Mouse (Mus musculus): Measurements from ENCODE around the gene Megf11.

Megf11 gene

DNA sequence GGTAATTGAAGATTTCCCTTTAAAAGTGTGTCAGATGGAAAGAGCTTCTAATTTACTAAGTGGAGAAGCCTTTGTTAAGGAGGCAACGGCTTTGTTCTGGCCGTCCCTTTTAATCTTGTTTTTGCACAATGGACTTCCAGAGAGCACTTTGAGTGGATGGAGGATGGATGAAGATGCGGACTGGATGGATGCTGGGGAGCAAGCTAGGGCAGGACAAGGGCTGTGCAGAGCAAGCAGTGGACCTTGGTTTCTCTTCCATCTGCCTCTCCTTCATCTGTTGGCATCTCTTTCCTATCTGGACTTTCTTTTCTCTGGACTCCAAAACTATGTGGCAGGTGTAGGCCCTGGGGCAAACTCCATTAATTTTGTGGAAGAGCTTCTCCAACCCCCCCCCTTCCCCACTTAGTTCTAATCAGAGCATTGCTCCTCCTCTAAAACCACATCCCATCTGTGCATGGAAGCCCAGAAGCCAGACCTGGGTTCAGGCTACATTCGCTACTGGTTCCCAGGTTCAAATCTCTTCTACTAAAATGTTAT, 135.4 kb downstream of the Megf11 start:
- POLR2A ChIA-PET: interaction anchor here in 2 of 4 experiments (0.7 kb wide), 2 partner anchors 9 to 258 kb away, joined by 3 read pairs; no protein-coding TSS in a partner anchor
- CTCF ChIA-PET: interaction anchor here in 1 of 4 experiments (1.0 kb wide), 1 partner anchor 126 kb away, joined by 6 read pairs; no protein-coding TSS in a partner anchor

DNA sequence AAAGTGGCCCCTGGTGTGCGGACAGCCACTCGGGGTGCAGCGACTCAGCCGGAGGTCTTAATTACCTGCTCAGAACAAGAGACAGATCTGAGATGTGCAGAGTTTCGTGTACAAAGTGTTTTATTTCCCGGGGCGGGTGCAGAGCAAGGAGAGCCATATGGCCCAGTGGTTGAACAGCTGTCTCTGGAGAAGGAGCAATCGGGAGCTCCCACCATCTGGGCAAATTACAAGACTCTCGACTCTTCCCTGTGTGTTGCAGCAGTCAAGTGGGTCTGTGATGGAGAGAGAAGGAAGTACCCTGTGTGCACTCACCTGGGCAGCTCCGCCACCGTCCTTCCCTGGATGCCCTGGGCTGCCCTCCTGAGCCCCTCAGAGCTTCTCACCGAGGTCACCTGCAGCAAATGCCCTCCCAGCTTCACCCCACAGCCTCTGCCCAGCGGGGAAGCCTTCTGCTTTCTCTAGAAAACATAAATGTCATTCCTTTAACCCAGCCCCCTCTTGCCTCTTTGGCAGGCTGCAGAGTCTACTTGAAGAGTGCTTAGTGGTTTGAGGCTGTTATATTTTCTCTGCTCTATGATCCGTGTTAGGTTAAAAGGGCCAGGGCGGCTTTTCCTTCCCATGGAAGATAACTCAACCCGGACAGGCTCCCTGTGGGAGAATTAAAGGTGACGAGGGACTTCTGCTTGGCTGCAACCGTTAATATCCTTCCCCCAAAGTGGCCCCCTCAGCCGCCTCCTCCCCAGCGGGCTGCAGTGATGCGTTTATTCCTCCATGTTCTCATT, 138.0 kb downstream of the Megf11 start:
- POLR2A ChIA-PET: interaction anchor here in 3 of 4 experiments (1.0 to 1.2 kb wide), 4 partner anchors 16 to 242 kb away, joined by 3 to 4 read pairs (median 3); partner anchors contain the start of gene Tipin (in 1 of the 3)
- CTCF ChIA-PET: no interaction called here

DNA sequence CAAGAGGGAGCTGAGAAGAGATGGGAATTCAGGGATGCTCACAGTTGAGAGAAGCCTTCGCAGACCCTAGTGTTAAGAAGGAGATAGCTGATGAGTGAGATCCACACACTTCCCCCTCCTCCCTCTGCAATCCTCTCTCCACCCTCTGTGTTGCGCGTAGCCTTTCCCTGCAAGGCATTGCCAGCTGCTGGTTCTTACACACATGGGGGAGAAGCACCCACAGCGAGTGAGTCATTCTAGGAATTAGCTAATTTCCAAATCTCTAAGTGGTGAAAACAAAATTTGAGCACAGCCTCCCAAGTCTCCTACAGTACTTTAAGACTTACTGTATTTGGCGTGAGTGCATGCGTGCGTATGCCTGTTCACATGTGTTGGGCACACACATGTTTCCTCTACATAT, 142.6 kb downstream of the Megf11 start:
- ChIA-PET CTCF (no interaction called here), POLR2A (interaction anchor here in 1 of 4 experiments (0.6 kb wide), 1 partner anchor 18 kb away, joined by 3 read pairs; no protein-coding TSS in a partner anchor)

DNA sequence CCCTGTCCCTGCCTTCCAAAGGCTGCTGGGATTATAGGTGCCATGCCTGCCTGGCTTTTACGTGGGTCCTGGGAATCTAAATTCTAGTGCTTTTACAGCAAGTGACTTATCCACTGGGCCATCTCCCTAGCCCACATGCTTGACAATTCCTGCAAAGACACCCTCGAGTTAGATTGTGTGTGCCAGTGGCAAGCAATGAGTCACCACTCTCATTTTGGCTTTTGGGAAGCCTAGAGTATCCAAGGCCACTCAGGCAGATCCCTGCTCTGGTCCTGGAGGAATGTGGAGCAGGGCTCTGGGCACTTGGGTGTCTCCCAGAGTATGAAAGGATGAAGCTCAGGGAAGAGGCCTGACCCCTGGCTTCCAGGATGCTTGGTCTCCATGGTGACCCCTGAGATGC, 143.2 kb downstream of the Megf11 start:
- ChIA-PET CTCF (no interaction called here), POLR2A (interaction anchor here in 1 of 4 experiments (0.6 kb wide), 1 partner anchor 18 kb away, joined by 3 read pairs; no protein-coding TSS in a partner anchor)

DNA sequence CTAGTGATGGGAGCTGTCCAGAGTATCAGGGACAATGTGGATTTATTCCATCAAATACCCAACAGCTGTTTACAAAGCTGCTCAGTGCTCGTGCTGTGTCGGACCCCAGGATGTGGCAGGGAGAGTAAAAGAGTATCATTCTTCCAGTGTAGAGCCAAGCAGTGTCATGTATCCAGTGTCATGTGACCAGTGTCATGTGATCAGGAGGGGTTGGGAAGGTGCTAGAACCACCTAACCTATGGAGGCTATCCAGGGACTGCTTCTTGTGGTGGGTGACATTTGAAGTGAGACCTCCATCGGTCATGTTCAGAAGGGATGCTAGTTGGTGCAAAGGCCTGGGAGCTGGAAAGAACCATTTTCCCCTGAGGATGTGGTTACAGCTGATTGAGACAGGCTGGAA, 146.5 kb downstream of the Megf11 start:
- POLR2A ChIA-PET: interaction anchor here in 1 of 4 experiments (1.4 kb wide), 1 partner anchor 78 kb away, joined by 4 read pairs; no protein-coding TSS in a partner anchor
- CTCF ChIA-PET: interaction anchor here in 2 of 4 experiments (0.6 to 1.1 kb wide), 3 partner anchors 24 to 506 kb away, joined by 3 to 5 read pairs (median 4); no protein-coding TSS in a partner anchor

DNA sequence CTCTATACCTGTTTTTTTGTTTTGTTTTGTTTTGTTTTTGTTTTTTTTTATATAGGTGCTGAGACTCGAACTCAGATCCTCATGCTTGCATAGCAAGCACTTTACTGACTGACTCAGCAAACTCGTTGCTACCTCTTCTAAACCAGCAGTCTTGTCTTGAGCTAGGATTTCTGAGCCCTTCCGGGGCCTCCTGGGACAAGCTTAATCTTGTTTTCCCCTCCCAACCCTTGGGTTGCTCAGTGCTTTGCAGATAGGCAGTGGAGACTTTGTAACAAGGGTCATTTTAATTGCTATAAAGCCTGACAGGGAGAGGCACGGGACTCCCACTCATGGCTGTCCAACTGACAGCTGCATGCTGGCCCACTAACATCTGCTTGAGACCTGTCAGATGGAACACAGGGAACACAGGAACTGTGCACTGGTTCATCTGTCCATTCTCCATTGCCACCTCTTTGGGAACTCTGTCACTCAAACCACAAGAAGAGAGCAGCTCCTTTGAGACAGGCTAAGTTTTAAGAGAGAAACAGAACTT, 147.4 kb downstream of the Megf11 start:
- ChIA-PET POLR2A (interaction anchor here in 2 of 4 experiments (0.7 to 1.4 kb wide), 3 partner anchors 79 to 218 kb away, joined by 3 to 5 read pairs (median 4); no protein-coding TSS in a partner anchor), CTCF (interaction anchor here in 2 of 4 experiments (0.5 to 1.1 kb wide), 3 partner anchors 25 to 824 kb away, joined by 3 to 4 read pairs (median 3); no protein-coding TSS in a partner anchor)

DNA sequence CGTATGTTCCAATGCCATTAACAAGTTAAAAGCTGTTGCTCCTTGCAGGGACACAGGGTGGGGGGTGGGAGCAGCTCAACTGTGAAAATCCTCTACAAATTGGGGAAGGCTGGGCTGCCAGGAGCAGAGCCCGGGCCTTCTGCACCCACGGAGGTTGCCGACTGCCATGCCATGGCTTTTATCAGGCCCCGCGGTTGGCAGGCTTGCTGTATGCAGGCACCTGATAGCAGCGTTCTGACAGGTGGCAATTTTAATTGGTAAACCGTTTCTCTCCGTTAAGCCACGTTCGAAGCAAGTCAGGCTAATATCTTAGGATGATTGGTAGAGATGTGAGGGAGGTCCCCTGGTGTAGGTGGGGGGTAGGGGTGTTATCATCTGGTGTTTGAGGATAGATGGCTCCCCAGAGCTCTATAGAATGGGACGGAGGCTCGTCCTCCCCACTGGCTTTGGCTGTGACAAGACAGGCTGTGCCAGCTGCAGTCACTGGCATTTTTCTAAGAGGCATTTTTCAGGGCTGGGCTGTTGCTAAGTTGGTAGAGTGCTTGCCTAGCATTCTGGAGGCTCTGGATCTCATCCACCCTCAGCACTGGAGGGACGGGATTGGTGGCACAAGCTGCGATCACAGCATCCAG, 148.2 kb downstream of the Megf11 start:
- ChIA-PET POLR2A (interaction anchor here in 2 of 4 experiments (0.7 to 1.6 kb wide), 5 partner anchors 9 to 157 kb away, joined by 3 to 6 read pairs (median 4); no protein-coding TSS in a partner anchor), CTCF (interaction anchor here in 1 of 4 experiments (0.5 to 0.6 kb wide), 2 partner anchors 241 to 825 kb away, joined by 3 read pairs; no protein-coding TSS in a partner anchor)

DNA sequence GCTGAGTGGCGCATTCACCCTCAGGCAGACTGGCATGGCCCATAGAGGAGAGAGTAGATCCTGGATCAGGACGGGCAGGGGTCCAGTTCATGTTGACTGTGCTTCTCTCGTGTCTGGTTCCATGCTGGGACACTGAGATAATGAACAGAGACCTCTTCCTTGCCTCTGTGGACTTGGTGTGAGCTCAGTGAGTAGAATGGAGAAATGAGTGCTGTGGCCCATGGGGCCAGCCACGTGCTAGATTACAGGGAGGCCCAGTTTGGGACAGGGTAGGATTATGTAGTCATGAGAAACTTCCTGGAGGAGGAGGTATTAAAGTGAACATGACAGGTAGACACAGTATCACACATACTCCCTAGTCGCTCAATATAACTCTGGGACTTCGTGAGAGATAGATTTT, 148.9 kb downstream of the Megf11 start:
- ChIA-PET POLR2A (interaction anchor here in 2 of 4 experiments (0.7 to 1.6 kb wide), 7 partner anchors 9 to 63 kb away, joined by 3 to 6 read pairs (median 3); no protein-coding TSS in a partner anchor), CTCF (no interaction called here)

DNA sequence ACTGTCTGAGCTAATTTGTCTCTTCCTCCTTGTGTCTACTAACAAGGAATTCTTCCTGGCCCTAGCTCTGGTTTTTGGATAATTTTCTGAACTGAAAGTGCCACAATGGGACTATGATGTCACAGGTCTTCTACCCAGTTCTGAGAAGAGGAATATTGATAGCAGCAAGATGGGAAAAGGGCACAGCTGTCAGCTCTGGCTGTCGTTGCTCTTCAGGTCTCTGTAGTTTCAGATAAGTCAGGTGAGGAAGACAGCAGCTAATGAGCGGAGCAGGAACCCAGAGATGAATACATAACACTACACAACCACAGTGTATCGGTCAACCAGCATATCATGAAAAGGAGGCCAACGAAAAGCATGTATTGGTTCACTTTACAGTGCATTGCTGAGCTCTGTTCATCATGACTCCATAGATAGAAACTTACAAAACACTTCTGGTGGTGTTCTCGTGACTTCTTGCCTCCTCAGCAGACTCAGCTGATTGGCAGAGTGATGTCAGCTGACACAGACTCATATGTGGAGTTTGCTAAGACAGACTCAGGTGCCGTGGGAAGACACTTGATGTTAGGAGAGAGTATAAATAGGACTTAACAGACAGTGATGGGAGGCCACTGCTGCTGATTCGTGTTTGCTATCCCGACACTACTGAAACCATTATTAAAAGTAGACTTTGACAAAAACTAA, 149.6 kb downstream of the Megf11 start:
- ChIA-PET POLR2A (interaction anchor here in 2 of 4 experiments (0.9 to 1.6 kb wide), 6 partner anchors 10 to 64 kb away, joined by 3 to 6 read pairs (median 3); no protein-coding TSS in a partner anchor), CTCF (interaction anchor here in 1 of 4 experiments (0.6 kb wide), 1 partner anchor 239 kb away, joined by 11 read pairs; no protein-coding TSS in a partner anchor)

DNA sequence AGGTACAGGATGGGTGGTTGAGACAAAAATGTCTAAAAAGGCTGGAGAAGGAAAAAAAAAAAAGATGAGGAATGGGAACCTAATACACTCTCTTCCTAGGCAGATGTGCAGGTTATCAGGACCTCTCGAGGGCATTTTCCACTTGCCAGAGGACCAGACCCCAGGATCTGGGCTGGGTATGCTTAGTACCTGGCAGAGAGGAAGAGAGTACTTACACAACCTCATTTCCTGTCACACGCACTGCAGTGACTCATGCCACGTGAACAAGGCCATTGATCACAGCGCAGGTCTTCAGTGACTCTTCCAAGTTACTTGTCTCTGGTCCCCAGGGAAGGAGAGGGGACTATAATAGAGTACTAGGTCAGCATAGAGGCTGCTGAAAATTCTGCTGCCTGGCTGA, 152.4 kb downstream of the Megf11 start:
- ChIA-PET CTCF (no interaction called here), POLR2A (no interaction called here)

DNA sequence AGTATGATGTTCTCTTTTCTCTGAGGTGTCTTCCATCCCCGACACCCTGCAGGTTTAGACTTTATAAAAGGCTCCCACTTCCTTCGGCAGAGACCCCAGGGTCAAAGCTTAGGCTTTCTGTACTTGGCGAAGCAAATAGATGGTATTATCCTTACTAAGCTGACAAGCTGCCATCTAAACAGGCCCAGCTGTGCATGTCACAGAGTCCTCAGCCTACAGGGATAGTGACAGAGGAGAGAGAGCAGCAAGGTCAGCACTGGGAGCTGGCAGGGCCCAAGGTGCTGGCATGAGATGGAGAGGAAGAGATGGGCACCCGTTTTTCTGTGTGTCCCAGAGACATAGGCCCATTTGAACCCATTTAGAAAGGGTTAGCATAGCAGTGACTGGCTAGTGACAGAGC, 156.8 kb downstream of the Megf11 start:
- CTCF ChIA-PET: no interaction called here
- POLR2A ChIA-PET: interaction anchor here in 1 of 4 experiments (0.5 to 1.8 kb wide), 2 partner anchors 21 to 840 kb away, joined by 4 to 7 read pairs; no protein-coding TSS in a partner anchor

DNA sequence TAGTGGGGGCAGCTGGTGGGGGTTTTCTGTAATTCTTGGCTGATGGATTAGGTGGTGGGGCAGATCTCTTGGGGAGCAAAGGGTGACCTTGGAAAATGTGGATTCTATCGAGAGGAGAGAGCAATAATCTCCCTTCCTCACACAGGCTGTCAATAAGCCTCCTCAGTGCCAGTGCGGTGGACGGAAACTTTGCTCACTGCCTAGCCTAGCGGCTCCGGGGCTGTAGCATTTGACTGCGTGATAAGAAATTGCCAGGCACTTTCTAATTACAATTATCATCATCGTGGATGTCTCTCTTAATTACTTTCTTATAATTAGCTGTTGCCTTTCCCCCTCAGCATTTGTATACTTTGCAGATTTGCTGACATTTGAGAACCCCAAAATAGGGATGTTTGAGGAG, 157.7 kb downstream of the Megf11 start:
- POLR2A ChIA-PET: interaction anchor here in 1 of 4 experiments (1.8 kb wide), 1 partner anchor 20 kb away, joined by 7 read pairs; no protein-coding TSS in a partner anchor
- CTCF ChIA-PET: no interaction called here

DNA sequence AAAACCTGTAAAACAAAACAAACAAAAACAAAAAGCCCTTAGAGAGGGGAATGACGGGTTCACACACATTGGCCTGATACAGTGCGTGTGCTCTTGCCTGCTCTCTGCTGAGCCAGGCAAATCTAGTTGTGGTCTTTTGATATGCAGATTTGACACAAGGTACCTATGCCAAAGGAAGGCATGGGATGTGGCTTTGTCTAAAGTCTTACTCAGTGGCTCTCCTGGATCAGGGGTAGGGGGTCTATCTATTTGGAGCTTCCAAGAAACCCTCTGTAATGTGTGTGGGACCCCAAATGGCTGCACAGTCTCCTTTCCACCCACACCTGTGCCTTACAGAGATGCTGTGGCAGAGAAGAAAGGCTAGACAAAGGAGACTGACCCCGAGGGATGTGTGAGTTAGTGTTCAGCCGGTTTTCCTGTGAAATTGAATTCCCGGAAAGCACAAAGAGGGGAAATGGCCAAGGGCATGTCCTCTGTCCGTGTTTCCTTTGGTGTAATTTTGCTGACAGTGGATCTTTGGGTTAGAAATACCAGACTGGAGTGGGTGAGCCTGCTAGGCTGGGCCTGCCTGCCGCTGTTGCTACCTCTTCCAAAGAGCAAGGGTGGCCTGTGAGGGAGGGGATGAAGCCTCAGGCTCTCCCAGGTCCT, 161.0 kb downstream of the Megf11 start:
- POLR2A ChIA-PET: interaction anchor here in 3 of 4 experiments (0.6 to 1.7 kb wide), 21 partner anchors 10 to 1220 kb away, joined by 3 to 13 read pairs (median 3); partner anchors contain the start of gene Tipin (in 1 of the 3)
- CTCF ChIA-PET: interaction anchor here in 3 of 4 experiments (0.6 to 1.6 kb wide), 4 partner anchors 38 to 163 kb away, joined by 3 to 7 read pairs (median 4); no protein-coding TSS in a partner anchor

DNA sequence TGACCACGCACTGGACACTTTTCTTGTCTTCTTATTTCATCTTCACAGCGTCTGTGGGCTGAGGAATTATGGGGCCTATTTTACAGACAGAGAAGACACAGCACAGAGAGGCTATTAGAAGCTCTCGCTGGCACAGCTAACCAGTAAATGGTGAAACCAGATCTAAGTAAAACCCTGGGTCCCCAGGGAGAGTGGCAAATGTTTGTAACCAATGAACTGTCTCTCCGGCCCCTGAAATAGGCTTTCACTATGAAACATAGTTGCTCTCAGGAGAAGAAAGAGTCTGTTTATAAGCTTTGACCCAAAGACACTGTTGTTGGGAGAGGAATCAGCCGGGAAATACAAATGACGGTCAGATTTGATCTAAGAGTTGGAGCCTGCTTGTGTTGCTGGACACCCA, 162.9 kb downstream of the Megf11 start:
- CTCF ChIA-PET: no interaction called here
- POLR2A ChIA-PET: no interaction called here

DNA sequence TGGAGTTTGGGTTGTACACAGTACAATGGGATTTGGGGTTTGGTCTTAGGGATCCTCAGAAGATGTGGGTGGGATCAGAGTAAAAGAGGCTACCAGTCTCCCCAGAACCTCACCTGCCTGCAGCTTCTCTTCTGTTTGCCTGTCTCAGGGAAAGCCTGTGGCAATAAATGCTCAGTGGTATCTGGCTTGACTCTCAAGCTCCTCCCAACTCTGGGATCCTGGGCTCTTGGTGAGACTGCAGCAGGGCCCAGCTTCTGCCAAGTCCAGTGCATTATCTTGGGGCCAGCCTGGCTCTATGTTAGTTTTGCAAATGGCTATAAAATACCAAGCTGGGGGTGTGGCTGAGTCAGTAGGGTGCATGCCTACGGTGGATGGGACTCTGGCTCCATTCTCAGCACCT, 165.9 kb downstream of the Megf11 start:
- ChIA-PET CTCF (interaction anchor here in 1 of 4 experiments (1.3 kb wide), 1 partner anchor 218 kb away, joined by 3 read pairs; no protein-coding TSS in a partner anchor), POLR2A (interaction anchor here in 2 of 4 experiments (0.6 to 1.1 kb wide), 2 partner anchors 17 to 96 kb away, joined by 3 read pairs; no protein-coding TSS in a partner anchor)

DNA sequence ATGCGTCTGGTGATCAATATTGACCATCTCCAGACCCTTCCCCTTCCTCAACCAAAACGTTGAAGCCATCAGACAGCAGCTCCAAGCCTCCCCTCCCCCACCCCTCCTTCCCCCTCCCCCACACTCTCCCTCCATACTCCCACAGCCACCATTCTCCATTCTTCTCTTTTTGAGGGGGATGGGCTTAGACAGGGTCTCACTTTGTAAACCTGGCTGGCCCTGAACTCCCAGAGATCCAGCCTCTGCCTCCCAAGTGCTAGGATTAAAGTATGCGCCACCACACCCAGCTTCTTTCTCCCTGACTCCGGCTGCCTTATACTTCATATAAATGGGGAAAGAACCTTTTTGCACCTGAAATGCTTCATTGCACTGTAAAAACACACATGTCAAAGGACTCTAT, 166.6 kb downstream of the Megf11 start:
- ChIA-PET POLR2A (interaction anchor here in 2 of 4 experiments (0.6 to 1.7 kb wide), 5 partner anchors 9 to 1112 kb away, joined by 3 to 5 read pairs (median 3); no protein-coding TSS in a partner anchor), CTCF (interaction anchor here in 2 of 4 experiments (0.6 to 1.5 kb wide), 3 partner anchors 217 to 233 kb away, joined by 3 to 6 read pairs (median 6); no protein-coding TSS in a partner anchor)

DNA sequence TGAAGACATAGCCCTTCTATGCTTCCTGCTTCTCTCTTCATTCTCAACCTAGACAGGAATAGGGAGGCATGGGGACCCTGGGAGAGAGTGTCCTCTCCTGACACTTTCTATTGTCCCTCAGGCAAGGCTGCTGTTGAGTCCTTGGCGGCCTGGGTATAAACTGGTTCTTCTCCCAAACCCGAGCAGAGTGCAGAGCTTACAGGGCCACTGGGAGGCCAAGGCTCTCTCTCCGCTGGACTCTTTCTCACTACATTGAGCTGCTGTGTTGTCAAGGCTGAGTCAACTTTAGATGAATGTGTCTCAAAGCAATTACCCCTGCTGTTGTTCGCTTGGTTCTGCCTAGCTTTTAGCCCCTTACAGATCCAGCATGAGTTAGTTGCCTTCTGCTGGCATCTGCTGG, 168.0 kb downstream of the Megf11 start:
- ChIA-PET CTCF (interaction anchor here in 1 of 4 experiments (1.5 kb wide), 1 partner anchor 231 kb away, joined by 6 read pairs; no protein-coding TSS in a partner anchor), POLR2A (interaction anchor here in 2 of 4 experiments (0.5 to 1.7 kb wide), 2 partner anchors 8 to 471 kb away, joined by 3 to 5 read pairs; no protein-coding TSS in a partner anchor)

All from embryonic stem cell, embryonic (primary cell).